Mouse (Mus musculus): ENCODE measurements at regions not wholly inside any gene's neighbourhood (a gene's known extent, or its start where the extent isn't known, plus 50 kb on each side); places are given as distances from the start of the nearest gene placed in this dataset.

DNA sequence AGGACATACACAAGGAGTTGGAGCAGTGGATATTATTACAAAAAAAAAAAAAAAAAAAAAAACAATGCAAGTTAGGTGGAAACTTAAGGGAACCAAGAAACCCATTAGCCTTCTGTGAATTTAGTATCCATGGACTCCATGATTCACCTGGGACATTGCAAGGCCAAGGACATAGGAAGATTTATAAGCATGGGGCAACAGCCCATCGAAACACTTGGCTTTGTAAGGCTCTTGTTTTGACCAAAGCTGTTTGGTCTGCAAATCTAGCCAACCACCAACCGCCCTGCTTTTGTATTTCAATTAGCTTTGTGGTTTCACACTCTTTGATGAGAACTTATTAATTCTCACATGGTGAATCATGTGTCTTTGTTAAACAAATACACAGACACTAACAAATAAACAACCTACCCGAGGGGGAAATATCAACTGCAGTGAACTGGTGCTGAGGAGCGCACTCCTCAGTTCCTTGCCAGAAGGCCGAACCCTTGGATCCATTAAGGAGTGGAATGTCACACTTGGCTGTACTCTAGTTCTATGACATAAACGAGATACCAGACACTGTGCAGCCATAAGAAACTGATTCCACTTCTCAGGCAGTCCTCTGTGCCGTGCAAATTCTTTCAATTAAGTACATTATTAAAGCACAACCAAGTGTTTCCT is 529.7 kb downstream of the Tmem38b start:
- Histone ChIP-seq H3K36me3 (no peaks in the 10 kb centered on the region), H3K4me2 (no peak overlapping the region), H3K27ac (no peak overlapping the region), H3K4me1 (no peaks in the 10 kb centered on the region), H3K9me3 (no peaks in the 10 kb centered on the region), H3K4me3 (no peak overlapping the region), H3K9ac (no peak overlapping the region), H3K27me3 (no peaks in the 10 kb centered on the region)
- no peak for ATAC-seq (ENCODE audit: insufficient number of reproducible peaks, low FRiP score, low TSS enrichment, low read depth)
- 59% methylated on average over 7 of the region's 7 CpGs for WGBS

DNA sequence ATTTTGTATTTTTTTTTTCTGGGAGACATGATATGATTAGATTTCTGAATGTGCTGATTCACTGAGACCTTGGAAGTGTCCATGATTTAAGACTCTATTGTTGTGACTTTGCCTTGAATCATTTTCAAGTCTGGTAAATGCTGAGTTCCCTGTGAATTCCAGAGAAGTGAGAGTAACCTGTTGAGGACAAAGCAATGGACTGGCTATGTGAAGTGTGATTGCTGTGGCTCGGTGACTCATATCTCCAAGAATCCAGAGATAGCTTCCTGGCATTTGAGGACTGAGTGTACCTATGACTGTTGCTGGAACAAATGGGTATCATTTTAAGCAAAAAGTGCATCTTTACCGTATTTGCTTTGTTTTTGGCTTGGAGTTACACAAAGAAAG is 530.2 kb downstream of the Tmem38b start:
- Histone ChIP-seq H3K4me3 (no peak overlapping the region), H3K9me3 (no peaks in the 10 kb centered on the region), H3K4me2 (no peak overlapping the region), H3K9ac (no peak overlapping the region), H3K27ac (no peak overlapping the region), H3K4me1 (no peaks in the 10 kb centered on the region), H3K27me3 (no peaks in the 10 kb centered on the region), H3K36me3 (no peaks in the 10 kb centered on the region)
- ATAC-seq (ENCODE audit: insufficient number of reproducible peaks, low FRiP score, low TSS enrichment, low read depth), result no peak
- WGBS, result 77% methylated on average over 2 of the region's 2 CpGs

DNA sequence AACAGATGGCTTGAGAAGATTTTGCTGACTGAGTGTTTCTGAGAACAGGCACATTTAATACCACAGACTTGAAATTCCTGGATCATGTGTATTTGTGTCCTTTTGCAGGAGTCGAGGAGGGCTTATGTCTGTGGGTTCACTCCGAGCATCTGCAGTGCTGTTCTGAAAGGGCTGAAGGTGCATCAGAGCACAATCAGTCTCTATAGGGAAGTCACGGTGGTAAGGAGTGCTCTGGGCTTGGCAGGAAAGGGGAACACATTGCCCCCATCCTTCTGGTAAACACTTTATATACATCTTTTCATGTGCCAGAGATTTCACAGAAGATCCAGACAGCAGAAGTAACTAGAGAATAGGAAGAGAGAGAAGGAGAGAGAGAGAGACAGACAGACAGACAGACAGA is 545.1 kb downstream of the Tmem38b start:
- H3K27ac ChIP-seq, result no peak overlapping the region
- WGBS, result 56% methylated on average over 3 of the region's 3 CpGs

DNA sequence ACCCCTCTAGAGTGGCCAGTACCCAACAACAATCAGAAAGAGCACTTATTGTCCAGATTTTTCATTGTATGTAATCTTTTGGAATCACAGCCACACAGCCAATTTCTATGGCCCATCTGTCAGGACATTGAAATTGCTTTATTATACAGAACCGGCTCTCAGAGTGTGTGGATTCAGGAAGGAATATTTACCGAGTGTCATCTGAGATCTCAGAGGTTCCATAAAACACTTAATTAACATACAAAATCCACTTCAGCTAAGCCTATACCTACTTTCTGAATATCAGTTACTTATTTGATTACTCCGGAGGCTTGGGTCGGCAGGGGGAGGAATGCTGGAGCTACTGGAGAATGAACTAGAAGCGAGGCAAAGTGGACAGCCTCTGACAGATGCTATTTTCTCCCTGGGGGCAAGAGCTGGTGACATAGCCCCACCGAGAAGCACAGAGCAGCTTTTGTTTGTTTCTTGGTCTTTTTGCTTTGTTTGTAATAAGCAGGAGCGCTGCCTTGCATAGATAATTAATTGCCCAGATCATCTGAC is 545.6 kb downstream of the Tmem38b start:
- ATAC-seq (ENCODE audit: insufficient number of reproducible peaks, low FRiP score, low TSS enrichment, low read depth), result no peak
- Histone ChIP-seq H3K4me1 (peaks cover 13% of the 10 kb centered on the region), H3K4me3 (no peak overlapping the region), H3K9me3 (no peaks in the 10 kb centered on the region), H3K36me3 (no peaks in the 10 kb centered on the region), H3K4me2 (no peak overlapping the region), H3K27ac (no peak overlapping the region), H3K27me3 (no peaks in the 10 kb centered on the region), H3K9ac (no peak overlapping the region)
- WGBS, result 45% methylated on average over 7 of the region's 7 CpGs

More for the DNA sequence above, 545.1 kb downstream of the Tmem38b start:
- no peaks in the 10 kb centered on the region for H3K27me3 ChIP-seq
- H3K36me3 ChIP-seq, result no peaks in the 10 kb centered on the region
- no peak overlapping the region for H3K9ac ChIP-seq
- H3K4me3 ChIP-seq, result no peak overlapping the region
- no peaks in the 10 kb centered on the region for H3K9me3 ChIP-seq
- peaks cover 13% of the 10 kb centered on the region for H3K4me1 ChIP-seq
- H3K4me2 ChIP-seq, result no peak overlapping the region
- ATAC-seq (ENCODE audit: insufficient number of reproducible peaks, low FRiP score, low TSS enrichment, low read depth), result no peak

DNA sequence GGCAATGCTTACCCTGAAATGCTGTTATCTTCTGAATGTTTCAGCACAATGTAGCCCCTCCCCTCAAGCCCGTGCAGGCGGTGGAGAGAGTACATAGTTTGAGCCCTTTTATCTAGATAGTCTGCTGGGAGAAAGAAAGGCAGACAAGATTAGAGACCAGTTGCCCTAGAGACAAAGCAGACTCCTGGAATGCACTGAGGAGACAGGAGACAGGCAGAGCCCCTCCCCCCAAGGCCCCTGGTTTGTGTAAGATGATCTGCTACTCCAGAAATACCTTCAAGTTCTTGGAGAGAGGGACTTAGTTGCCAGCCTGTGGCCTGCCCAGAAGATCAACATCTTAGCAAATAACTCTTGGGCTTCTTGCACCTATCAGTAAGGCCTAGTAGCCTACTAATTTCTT is 547.8 kb downstream of the Tmem38b start:
- WGBS, result 19% methylated on average over 2 of the region's 2 CpGs
- no peak overlapping the region for H3K4me3 ChIP-seq
- no peaks in the 10 kb centered on the region for H3K9me3 ChIP-seq
- no peaks in the 10 kb centered on the region for H3K36me3 ChIP-seq
- no peak for ATAC-seq (ENCODE audit: insufficient number of reproducible peaks, low FRiP score, low TSS enrichment, low read depth)
- peaks cover 13% of the 10 kb centered on the region for H3K4me1 ChIP-seq
- H3K4me2 ChIP-seq, result no peak overlapping the region
- no peak overlapping the region for H3K9ac ChIP-seq
- no peaks in the 10 kb centered on the region for H3K27me3 ChIP-seq
- no peak overlapping the region for H3K27ac ChIP-seq

DNA sequence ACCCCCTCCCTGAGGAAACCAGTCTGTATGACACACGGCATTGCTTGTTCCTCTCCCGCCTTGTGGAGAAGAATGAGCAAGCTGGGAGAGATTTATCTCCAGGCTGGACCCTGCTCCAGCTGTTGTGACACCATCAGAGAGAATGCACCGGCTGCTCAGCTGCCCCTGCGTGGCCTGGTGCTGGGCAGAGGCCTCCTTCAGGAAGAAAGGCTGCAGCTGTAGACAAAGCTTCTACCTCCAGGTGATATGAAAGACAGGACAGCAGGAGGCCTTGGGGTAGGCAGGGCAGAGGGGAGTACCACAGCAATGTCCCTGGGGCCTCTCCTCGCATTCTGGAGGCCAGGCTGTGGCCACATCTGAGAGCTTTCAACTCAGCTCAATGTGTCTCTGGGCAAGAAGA is 548.6 kb downstream of the Tmem38b start:
- Histone ChIP-seq H3K36me3 (no peaks in the 10 kb centered on the region), H3K4me3 (no peak overlapping the region), H3K9me3 (no peaks in the 10 kb centered on the region), H3K9ac (no peak overlapping the region), H3K4me2 (no peak overlapping the region), H3K27me3 (no peaks in the 10 kb centered on the region), H3K27ac (no peak overlapping the region), H3K4me1 (peaks cover 13% of the 10 kb centered on the region)
- ATAC-seq (ENCODE audit: insufficient number of reproducible peaks, low FRiP score, low TSS enrichment, low read depth), result no peak
- WGBS, result 20% methylated on average over 5 of the region's 5 CpGs

DNA sequence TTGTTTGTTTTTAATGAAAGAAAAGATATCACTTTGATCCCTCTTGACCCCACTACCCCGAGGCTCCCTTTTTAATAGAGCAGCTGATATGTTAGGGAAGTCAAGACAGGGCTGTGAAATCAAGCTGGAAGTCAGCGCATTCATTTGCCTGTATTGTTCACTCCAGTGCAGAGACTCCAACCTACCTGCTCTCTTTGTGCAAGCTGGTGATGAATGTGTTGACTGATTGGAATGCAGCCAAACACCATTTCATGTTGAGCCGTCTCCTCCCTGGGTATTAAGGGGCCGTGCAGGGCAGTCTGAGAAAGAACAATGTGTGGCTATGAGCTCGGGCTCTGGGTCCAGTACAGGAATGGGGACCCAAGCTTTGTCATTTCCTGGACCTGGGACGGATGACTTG is 557.4 kb upstream of the Zfp462 start:
- Histone ChIP-seq H3K36me3 (no peaks in the 10 kb centered on the region), H3K27ac (no peak overlapping the region), H3K9me3 (no peaks in the 10 kb centered on the region), H3K9ac (no peak overlapping the region), H3K4me3 (no peak overlapping the region), H3K27me3 (no peaks in the 10 kb centered on the region), H3K4me1 (peaks cover 5% of the 10 kb centered on the region; the same call in 1 of the 2 replicates), H3K4me2 (no peak overlapping the region)
- WGBS, result 30% methylated on average over 6 of the region's 6 CpGs
- ATAC-seq (ENCODE audit: insufficient number of reproducible peaks, low FRiP score, low TSS enrichment, low read depth), result no peak

DNA sequence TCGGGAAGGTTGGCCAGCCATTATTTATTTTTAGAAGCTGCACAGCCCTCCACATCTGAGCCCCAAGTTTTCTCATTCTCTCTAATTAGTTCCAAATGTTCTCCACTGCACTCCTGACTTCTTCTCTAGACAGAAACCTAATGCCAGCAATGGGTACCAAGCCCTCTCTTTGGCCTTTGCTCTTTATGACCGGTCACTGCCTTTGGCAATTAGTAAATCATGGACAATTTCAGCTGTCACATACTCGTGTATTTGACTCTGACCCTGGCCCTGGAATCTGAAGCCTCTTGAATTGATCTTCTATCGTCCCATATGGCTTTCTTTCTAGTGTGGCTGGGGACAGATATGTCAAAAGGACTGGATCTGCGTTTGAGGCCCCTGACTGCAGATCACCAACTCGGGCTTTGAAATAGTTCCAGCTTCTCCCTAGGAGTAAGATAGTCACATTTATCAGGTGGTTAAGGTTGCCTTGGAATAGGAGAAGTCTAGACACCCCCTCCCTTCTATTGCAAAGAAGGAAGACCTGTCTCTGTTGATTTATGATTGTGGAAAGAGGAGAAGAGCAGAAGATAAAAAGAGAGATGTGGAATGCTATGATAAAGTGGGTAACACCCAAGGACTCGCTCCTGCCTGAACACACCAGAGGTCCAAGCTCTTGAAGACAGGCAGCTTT is 553.2 kb upstream of the Zfp462 start:
- H3K4me2 ChIP-seq, result no peak overlapping the region
- no peak overlapping the region for H3K9ac ChIP-seq
- H3K4me1 ChIP-seq, result peaks cover 5% of the 10 kb centered on the region; the same call in 1 of the 2 replicates
- 15% methylated on average over 7 of the region's 7 CpGs for WGBS
- no peak overlapping the region for H3K27ac ChIP-seq
- H3K36me3 ChIP-seq, result no peaks in the 10 kb centered on the region
- no peaks in the 10 kb centered on the region for H3K9me3 ChIP-seq
- ATAC-seq (ENCODE audit: insufficient number of reproducible peaks, low FRiP score, low TSS enrichment, low read depth), result no peak
- H3K4me3 ChIP-seq, result no peak overlapping the region
- H3K27me3 ChIP-seq, result no peaks in the 10 kb centered on the region

DNA sequence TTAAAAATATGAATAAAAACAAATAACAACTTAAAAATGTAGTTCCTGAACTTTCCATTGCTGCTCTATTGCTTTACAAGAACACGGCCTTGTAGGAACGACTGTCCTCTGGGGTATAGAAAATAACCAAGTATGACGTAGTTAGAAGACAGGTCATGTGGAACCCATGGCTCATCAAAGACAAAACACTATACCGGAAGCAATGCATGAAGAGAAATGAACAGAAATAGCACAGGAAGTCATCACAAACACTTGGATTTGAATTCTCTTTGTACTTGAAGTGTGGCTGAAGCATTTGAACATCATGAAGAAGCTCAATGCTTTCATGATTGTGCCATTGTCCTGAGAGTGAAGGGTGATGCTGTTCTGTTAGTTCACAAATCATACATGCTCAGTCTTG is 538.7 kb upstream of the Zfp462 start:
- Histone ChIP-seq H3K4me1 (no peaks in the 10 kb centered on the region), H3K36me3 (no peaks in the 10 kb centered on the region), H3K4me2 (no peak overlapping the region), H3K4me3 (no peak overlapping the region), H3K27ac (no peak overlapping the region), H3K9me3 (no peaks in the 10 kb centered on the region), H3K27me3 (no peaks in the 10 kb centered on the region), H3K9ac (no peak overlapping the region)
- 88% methylated on average over 4 of the region's 4 CpGs for WGBS
- ATAC-seq (ENCODE audit: insufficient number of reproducible peaks, low FRiP score, low TSS enrichment, low read depth), result no peak

DNA sequence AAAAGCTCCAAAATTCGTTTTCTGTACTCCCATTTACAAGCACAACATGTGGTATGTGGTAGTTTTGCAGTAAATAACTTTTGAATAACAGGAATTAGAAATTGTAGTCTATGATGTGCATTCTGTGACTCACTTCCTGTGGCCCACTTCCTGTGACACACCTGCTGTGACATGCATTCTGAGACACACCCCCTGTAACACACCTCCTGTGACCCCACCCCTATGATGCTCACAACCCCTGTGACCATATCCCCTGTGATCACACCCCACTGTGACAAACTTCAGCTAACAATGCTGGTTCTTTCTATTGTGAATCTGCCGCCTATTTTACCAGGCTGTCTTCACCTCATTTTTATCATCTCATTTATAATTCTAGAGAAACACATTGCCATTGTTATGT is 536.9 kb upstream of the Zfp462 start:
- WGBS, result 49% methylated on average over 2 of the region's 2 CpGs
- ATAC-seq (ENCODE audit: insufficient number of reproducible peaks, low FRiP score, low TSS enrichment, low read depth), result no peak

DNA sequence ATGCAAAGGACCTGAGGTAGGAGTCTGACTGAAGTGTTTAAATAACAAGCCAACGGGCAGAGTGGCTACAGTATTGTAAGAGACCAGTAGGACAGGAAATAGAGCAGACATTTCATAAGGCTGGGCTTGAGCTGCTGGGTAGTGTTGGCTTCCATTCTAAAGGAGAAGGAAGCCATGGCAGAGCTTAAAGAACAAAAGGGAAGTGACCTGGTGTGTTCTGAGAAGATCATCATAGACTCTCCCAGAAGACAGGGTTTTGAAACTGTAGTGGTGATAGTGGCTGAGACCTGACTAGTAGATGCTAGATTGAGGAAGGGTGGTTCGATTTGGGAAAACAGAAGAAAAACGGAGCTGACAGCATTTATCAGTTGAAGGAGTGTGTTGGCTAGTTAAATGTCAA is 514.1 kb upstream of the Zfp462 start:
- Histone ChIP-seq H3K9ac (no peak overlapping the region), H3K4me3 (no peak overlapping the region), H3K4me2 (no peak overlapping the region), H3K36me3 (no peaks in the 10 kb centered on the region), H3K27ac (no peak overlapping the region), H3K4me1 (no peaks in the 10 kb centered on the region), H3K27me3 (no peaks in the 10 kb centered on the region), H3K9me3 (no peaks in the 10 kb centered on the region)
- WGBS, result 59% methylated on average over 3 of the region's 3 CpGs
- no peak for ATAC-seq (ENCODE audit: insufficient number of reproducible peaks, low FRiP score, low TSS enrichment, low read depth)

More for the DNA sequence above, 536.9 kb upstream of the Zfp462 start:
- H3K4me2 ChIP-seq, result no peak overlapping the region
- no peaks in the 10 kb centered on the region for H3K36me3 ChIP-seq
- no peak overlapping the region for H3K27ac ChIP-seq
- no peak overlapping the region for H3K9ac ChIP-seq
- H3K27me3 ChIP-seq, result no peaks in the 10 kb centered on the region
- H3K9me3 ChIP-seq, result no peaks in the 10 kb centered on the region
- H3K4me1 ChIP-seq, result no peaks in the 10 kb centered on the region
- H3K4me3 ChIP-seq, result no peak overlapping the region

DNA sequence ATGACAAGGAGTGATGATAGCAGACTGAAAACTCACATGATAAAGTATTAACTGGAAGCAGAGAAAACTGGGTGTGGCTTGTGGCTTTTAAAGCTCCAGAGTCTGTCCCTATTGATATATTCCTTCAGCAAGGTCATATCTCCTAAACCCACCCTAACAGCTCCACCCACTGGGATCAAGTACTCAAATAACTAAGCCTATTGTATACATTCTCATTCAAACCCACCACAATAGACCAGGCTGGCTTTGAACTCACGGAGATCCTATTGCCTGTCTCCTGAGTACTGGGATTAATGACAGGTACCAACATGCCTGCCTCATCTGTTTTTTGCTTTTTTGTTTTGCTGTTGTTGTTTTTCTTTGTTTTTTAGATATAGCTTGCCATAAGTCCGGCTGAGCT is 484.3 kb upstream of the Zfp462 start:
- Histone ChIP-seq H3K27ac (no peak overlapping the region), H3K9me3 (no peaks in the 10 kb centered on the region), H3K36me3 (no peaks in the 10 kb centered on the region), H3K27me3 (no peaks in the 10 kb centered on the region), H3K4me1 (no peaks in the 10 kb centered on the region), H3K4me3 (no peak overlapping the region), H3K9ac (no peak overlapping the region), H3K4me2 (no peak overlapping the region)
- WGBS, result 76% methylated on average over 2 of the region's 2 CpGs
- no peak for ATAC-seq (ENCODE audit: insufficient number of reproducible peaks, low FRiP score, low TSS enrichment, low read depth)
